Mouse (Mus musculus) forebrain, embryonic 11.5 days (tissue): ENCODE results near the gene Gjc2. TPM values are rescaled to one million over a fixed set of nuclear protein-coding genes. Genes with fewer than 3 reads are reported as not detected.
A peak's percentile ranks its signal among the peaks of the same experiment; 100 is the strongest.

Source experiments
- ATAC-seq: fragments of 200-750 bp; cut with Nextera tagmentation; replicated peaks from 2 replicates; pipeline ENCODE4 v1.8.0; 2017; ENCODE audit warnings: moderate TSS enrichment; ENCODE audit not compliant: low FRiP score
- DNase-seq: peaks from one replicate; pipeline ENCODE4 v3.0.0-alpha.2; 2017; ENCODE audit warnings: low spot score
- H3K27ac ChIP-seq: fragments of 300-500 bp; sonication (generic); 2 replicates; pipeline ENCODE4 v1.5.1; 2014; ENCODE audit warnings: low read depth, low read length
- H3K27me3 ChIP-seq: fragments of 300-500 bp; sonication (generic); 2 replicates; pipeline ENCODE4 v1.6.1; 2014; ENCODE audit warnings: mild to moderate bottlenecking, low read length, mixed read lengths; ENCODE audit not compliant: control insufficient read depth, insufficient read depth
- H3K36me3 ChIP-seq: fragments of 300-500 bp; sonication (generic); 2 replicates; pipeline ENCODE4 v1.6.1; 2014; ENCODE audit warnings: mild to moderate bottlenecking, low read length, moderate library complexity, mixed read lengths; ENCODE audit not compliant: control insufficient read depth, insufficient read depth
- H3K4me1 ChIP-seq: fragments of 300-500 bp; sonication (generic); replicated peaks from 2 replicates; pipeline ENCODE4 v1.6.1; 2014; ENCODE audit warnings: low read length, mixed read lengths; ENCODE audit not compliant: control insufficient read depth, insufficient read depth
- H3K4me2 ChIP-seq: fragments of 300-500 bp; sonication (generic); 2 replicates; pipeline ENCODE4 v1.6.1; 2014; ENCODE audit warnings: low read depth, mild to moderate bottlenecking, low read length, moderate library complexity, mixed read lengths; ENCODE audit not compliant: severe bottlenecking
- H3K4me3 ChIP-seq: fragments of 300-500 bp; sonication (generic); 2 replicates; pipeline ENCODE4 v1.5.1; 2014; ENCODE audit warnings: low read depth, low read length
- H3K9ac ChIP-seq: fragments of 300-500 bp; sonication (generic); 2 replicates; pipeline ENCODE4 v1.6.1; 2014; ENCODE audit warnings: low read length
- H3K9me3 ChIP-seq: fragments of 300-500 bp; sonication (generic); 2 replicates; pipeline ENCODE4 v1.6.1; 2016; ENCODE audit warnings: low read length, mixed read lengths; ENCODE audit not compliant: control insufficient read depth
- WGBS: fragments of 180-500 bp; shearing (Covaris S2); extraction: QIAGEN DNeasy Blood & Tissue Kit; methylation state at CpG from one replicate; pipeline ENCODE4 v1.1.7; 2014; 5-methylcytosine and 5-hydroxymethylcytosine counted together
- polyA plus RNA-seq: library from polyadenylated mRNA; unstranded; fragments of >200 nt; fragmentation: Nextera tagmentation; extraction: Ambion mirVana; gene quantifications from 2 replicates; pipeline ENCODE4 v1.2.1, GENCODE M21; 2014

The Gjc2 gene
- polyA plus RNA-seq, 1 experiment from 2014 or later, result 0.08 TPM

DNA sequence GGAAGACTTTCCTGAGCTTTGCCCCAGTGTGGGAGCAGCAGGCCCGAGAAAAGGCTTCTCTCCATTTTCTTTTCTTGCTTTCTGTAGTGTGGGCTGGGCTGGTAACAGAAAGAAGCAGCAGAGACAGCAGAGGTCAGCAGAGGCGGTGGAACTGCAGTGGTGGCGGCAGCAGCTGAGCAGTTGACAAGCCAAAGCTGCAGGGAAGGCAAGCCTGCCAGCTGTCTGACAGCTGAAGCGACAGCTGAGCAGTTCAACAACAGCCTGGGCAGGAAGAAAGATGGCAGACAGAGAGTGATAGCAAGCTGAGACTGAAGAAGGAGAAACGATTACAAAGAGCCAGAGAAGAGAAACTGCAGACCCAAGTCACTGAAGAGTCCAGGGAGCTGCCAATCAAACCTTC, 21.6 kb downstream of the Gjc2 start:
- DNase-seq (no peak), ATAC-seq (no peak)
- Histone ChIP-seq H3K4me2 (no peak overlapping the region), H3K9ac (no peak overlapping the region), H3K9me3 (no peaks in the 10 kb centered on the region), H3K27ac (no peak overlapping the region), H3K36me3 (no peaks in the 10 kb centered on the region), H3K4me1 (peaks cover 2% of the 10 kb centered on the region; the same call in 1 of the 2 replicates), H3K4me3 (no peak overlapping the region), H3K27me3 (no peaks in the 10 kb centered on the region)
- 82% methylated on average over 5 of the region's 5 CpGs for WGBS

DNA sequence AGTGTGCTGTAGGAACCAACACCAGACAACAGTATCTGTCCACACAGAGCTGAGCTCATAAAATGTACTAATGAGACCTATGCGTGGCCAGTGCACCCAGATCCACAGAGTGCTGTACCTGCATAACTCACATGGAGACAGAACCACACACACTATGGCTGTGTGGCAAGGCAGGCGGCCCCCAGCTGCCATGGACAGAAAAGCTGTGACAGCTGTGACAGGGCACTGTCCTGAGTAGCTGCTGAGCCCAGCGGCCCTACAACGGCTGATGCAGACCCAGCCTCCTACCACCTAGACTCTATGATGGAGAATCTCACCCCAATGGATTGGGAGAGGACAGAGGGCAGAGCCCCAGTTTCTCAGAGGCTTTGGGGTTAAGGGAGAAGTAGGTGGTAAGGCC, 23.5 kb downstream of the Gjc2 start:
- no peak overlapping the region for H3K4me2 ChIP-seq
- H3K4me1 ChIP-seq, result peaks cover 2% of the 10 kb centered on the region; the same call in 1 of the 2 replicates
- 92% methylated on average over 4 of the region's 4 CpGs for WGBS
- ATAC-seq (no peak), DNase-seq (no peak)
- H3K9me3 ChIP-seq, result no peaks in the 10 kb centered on the region
- no peak overlapping the region for H3K9ac ChIP-seq
- H3K27ac ChIP-seq, result no peak overlapping the region
- no peaks in the 10 kb centered on the region for H3K27me3 ChIP-seq
- no peak overlapping the region for H3K4me3 ChIP-seq
- H3K36me3 ChIP-seq, result no peaks in the 10 kb centered on the region

GRCm38 (mm10) chr11:59159099-59159498, 23.9 kb downstream of the Gjc2 start:
- Histone ChIP-seq H3K4me3 (no peak overlapping the region), H3K4me2 (no peak overlapping the region), H3K27ac (no peak overlapping the region), H3K36me3 (no peaks in the 10 kb centered on the region), H3K4me1 (peaks cover 2% of the 10 kb centered on the region; the same call in 1 of the 2 replicates), H3K9me3 (no peaks in the 10 kb centered on the region), H3K27me3 (no peaks in the 10 kb centered on the region), H3K9ac (no peak overlapping the region)
- no peak for ATAC-seq
- peak; percentile 44 for DNase-seq
- WGBS, result 91% methylated on average over 13 of the region's 13 CpGs

DNA sequence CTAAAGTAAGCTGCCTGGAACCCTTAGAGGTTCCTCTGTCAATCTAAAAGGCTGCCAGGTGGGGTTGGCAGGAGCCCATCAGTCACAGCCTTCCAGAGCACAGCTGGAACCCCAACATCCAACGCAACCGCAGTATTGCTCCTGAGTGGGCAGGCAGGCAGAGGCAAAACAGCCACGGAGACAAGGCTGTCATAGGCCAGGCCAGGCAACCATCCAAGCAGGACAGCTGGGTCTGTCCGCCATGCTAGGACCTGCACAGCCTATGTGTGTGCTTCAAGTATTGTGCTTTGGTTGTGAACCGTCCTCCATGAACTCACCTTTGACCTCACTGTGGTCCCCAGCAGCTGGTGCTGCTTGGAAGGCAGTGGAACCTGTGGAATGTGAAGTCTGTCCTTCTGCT, 27.1 kb downstream of the Gjc2 start:
- Histone ChIP-seq H3K4me1 (no peaks in the 10 kb centered on the region), H3K36me3 (no peaks in the 10 kb centered on the region), H3K27ac (no peak overlapping the region), H3K4me3 (no peak overlapping the region), H3K9me3 (no peaks in the 10 kb centered on the region), H3K4me2 (no peak overlapping the region), H3K9ac (no peak overlapping the region), H3K27me3 (no peaks in the 10 kb centered on the region)
- 92% methylated on average over 5 of the region's 5 CpGs for WGBS
- no peak for ATAC-seq
- no peak for DNase-seq

DNA sequence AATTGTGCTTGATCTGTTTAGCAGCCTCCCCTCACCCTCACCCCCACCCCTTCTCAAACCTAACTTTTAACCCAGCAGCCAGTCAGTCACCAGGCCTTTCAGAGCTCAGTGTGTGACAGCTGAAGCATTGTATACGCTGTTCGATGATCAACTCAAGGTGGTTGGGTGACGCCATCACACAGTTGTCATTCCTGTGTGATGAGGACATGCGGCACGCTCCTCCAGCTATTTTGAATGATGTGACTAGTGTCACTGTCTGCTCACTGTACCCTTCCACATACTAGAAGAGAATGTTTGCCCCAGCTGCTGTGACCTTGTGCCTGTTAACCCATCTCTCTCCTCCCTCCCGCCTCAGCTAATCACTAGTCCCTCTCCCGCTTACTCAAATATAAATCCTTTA, 28.8 kb downstream of the Gjc2 start:
- H3K36me3 ChIP-seq, result no peaks in the 10 kb centered on the region
- ATAC-seq (no peak), DNase-seq (no peak)
- no peak overlapping the region for H3K4me3 ChIP-seq
- H3K27ac ChIP-seq, result no peak overlapping the region
- H3K27me3 ChIP-seq, result no peaks in the 10 kb centered on the region
- H3K4me1 ChIP-seq, result no peaks in the 10 kb centered on the region
- WGBS, result 97% methylated on average over 7 of the region's 7 CpGs
- H3K9ac ChIP-seq, result no peak overlapping the region
- no peaks in the 10 kb centered on the region for H3K9me3 ChIP-seq
- H3K4me2 ChIP-seq, result no peak overlapping the region

DNA sequence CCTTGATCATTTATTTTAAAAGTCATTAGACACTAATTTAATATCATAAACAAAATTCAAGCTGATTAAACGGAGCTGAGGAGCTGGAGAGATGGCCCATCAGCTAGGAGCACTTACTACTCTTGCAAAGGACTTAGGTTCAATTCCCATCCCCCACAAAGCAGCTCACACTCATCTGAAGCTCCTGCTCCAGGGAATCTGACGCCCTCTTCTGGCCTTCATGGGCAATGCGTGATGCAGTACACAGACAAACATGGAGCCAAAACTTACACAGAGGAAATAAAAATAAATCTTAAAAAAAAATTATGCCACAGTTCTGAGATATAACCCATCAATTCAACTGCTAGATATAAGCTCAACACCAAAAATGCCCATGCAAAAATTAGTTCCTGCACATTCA, 31.3 kb downstream of the Gjc2 start:
- Histone ChIP-seq H3K4me3 (no peak overlapping the region), H3K4me1 (no peaks in the 10 kb centered on the region), H3K9ac (no peak overlapping the region), H3K4me2 (no peak overlapping the region), H3K27ac (no peak overlapping the region), H3K27me3 (no peaks in the 10 kb centered on the region), H3K9me3 (no peaks in the 10 kb centered on the region), H3K36me3 (no peaks in the 10 kb centered on the region)
- DNase-seq (no peak), ATAC-seq (no peak)
- WGBS, result 23% methylated on average over 3 of the region's 3 CpGs

DNA sequence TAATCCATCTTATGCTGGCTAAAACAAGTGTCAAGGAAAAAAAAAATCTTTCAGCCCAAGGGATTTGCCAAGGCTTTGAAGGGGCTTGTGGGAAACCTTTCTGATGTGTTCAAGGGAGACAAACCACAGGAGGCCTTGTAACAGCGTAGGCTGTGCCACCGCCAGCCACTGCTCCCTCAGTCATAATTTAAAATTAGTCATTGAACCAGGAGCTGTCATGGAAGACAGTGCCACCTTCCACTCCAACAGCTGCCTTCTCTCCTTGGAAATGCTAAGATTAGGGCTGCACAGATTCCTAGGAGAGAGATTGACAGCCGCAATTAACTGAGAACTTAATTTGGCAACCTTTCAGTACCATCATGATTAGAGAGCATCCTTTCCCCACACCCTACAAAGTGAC, 33.7 kb downstream of the Gjc2 start:
- Histone ChIP-seq H3K9ac (no peak overlapping the region), H3K4me2 (no peak overlapping the region), H3K4me3 (no peak overlapping the region), H3K9me3 (no peaks in the 10 kb centered on the region), H3K36me3 (no peaks in the 10 kb centered on the region), H3K4me1 (no peaks in the 10 kb centered on the region), H3K27ac (no peak overlapping the region), H3K27me3 (no peaks in the 10 kb centered on the region)
- ATAC-seq (no peak), DNase-seq (no peak)
- 80% methylated on average over 3 of the region's 3 CpGs for WGBS

GRCm38 (mm10) chr11:59142962-59143361, 40.1 kb downstream of the Gjc2 start:
- Histone ChIP-seq H3K4me3 (no peak overlapping the region), H3K4me2 (no peak overlapping the region), H3K27ac (no peak overlapping the region), H3K4me1 (no peaks in the 10 kb centered on the region), H3K9ac (no peak overlapping the region), H3K27me3 (no peaks in the 10 kb centered on the region), H3K9me3 (no peaks in the 10 kb centered on the region), H3K36me3 (no peaks in the 10 kb centered on the region)
- ATAC-seq (no peak), DNase-seq (no peak)
- 82% methylated on average over 5 of the region's 5 CpGs for WGBS

- Histone ChIP-seq H3K4me2 (no peak overlapping the region), H3K4me1 (no peaks in the 10 kb centered on the region), H3K9ac (no peak overlapping the region), H3K27ac (no peak overlapping the region), H3K9me3 (no peaks in the 10 kb centered on the region), H3K4me3 (no peak overlapping the region), H3K27me3 (peaks cover 9% of the 10 kb centered on the region), H3K36me3 (no peaks in the 10 kb centered on the region)
- ATAC-seq (no peak), DNase-seq (peak; percentile 70)
- 11% methylated on average over 14 of the region's 14 CpGs for WGBS
These were observed 41.1 kb downstream of the Gjc2 start for GRCm38 (mm10) chr11:59141772-59142370.
